Mouse (Mus musculus) C2C12 (cell line): Measurements from ENCODE around the gene Pou1f1.

Experiments used
- CTCF ChIP-seq: IDR thresholded peaks from one replicate; pipeline ENCODE4 v1.5.1; 2011; ENCODE audit not compliant: control insufficient read depth, insufficient read depth, insufficient read length
- FOSL1 ChIP-seq: IDR thresholded peaks from one replicate; pipeline ENCODE4 v1.8.0; 2011; ENCODE audit warnings: mild to moderate bottlenecking, low read length; ENCODE audit not compliant: poor library complexity, insufficient read depth, severe bottlenecking
- MAX ChIP-seq: IDR thresholded peaks from one replicate; pipeline ENCODE4 v1.6.1; 2011; ENCODE audit warnings: mild to moderate bottlenecking, control low read depth
- MYOG ChIP-seq: IDR thresholded peaks from one replicate; pipeline ENCODE4 v1.6.1; 2011; ENCODE audit not compliant: control insufficient read depth, insufficient read length; ENCODE audit errors: extremely low read depth

- TF ChIP-seq CTCF (no peak), MAX (no peak), FOSL1 (no peak), MYOG (no peak)
Observed at GRCm38 (mm10) chr16:65533315-65533999, 13.1 kb downstream of the Pou1f1 start.
